Mouse (Mus musculus) cortical plate, adult 2 months (tissue): ENCODE data around the gene Acsl1. TPM values are rescaled to one million over a fixed set of nuclear protein-coding genes. Genes with fewer than 3 reads are reported as not detected.

Experiments
- H3K27ac ChIP-seq: fragments of 200-500 bp; 2 replicates; pipeline ENCODE4 v1.5.1; 2012; ENCODE audit warnings: low read length, control low read depth, inconsistent platforms; ENCODE audit not compliant: insufficient read depth
- H3K4me1 ChIP-seq: fragments of 200-500 bp; 2 replicates; pipeline ENCODE4 v1.6.1; 2011; ENCODE audit warnings: low read length; ENCODE audit not compliant: control insufficient read depth, insufficient read depth
- H3K4me3 ChIP-seq: fragments of 200-500 bp; 2 replicates; pipeline ENCODE4 v1.5.1; 2011; ENCODE audit warnings: mild to moderate bottlenecking, low read length, control low read depth; ENCODE audit not compliant: insufficient read depth
- CTCF ChIP-seq: fragments of 200-500 bp; IDR thresholded peaks from 2 replicates; pipeline ENCODE4 v1.5.1; 2011; ENCODE audit warnings: mild to moderate bottlenecking, control low read depth, low read length; ENCODE audit not compliant: insufficient read depth; ENCODE audit errors: extremely low read depth
- POLR2A ChIP-seq: fragments of 200-500 bp; IDR thresholded peaks from 2 replicates; pipeline ENCODE4 v1.6.1; 2011; ENCODE audit warnings: mild to moderate bottlenecking, low read length, control low read depth; ENCODE audit not compliant: insufficient read depth; ENCODE audit errors: extremely low read depth
- polyA plus RNA-seq: library from polyadenylated mRNA; depleted of rRNA; stranded (reverse); fragments of >200 nt; gene quantifications from 2 replicates; pipeline ENCODE4 v1.2.3, GENCODE M21; 2012

The Acsl1 gene
- polyA plus RNA-seq, 1 experiment: 49.4 TPM

- TF ChIP-seq POLR2A (no peak), CTCF (no peak)
- Histone ChIP-seq H3K27ac (no peak overlapping the region), H3K4me1 (peaks cover 3% of the 10 kb centered on the region), H3K4me3 (no peak overlapping the region)
These were observed 28.7 kb downstream of the Acsl1 start for GRCm38 (mm10) chr8:46499376-46500061.

- peak overlapping the region; percentile 2; the same call in 1 of the 2 replicates for H3K4me3 ChIP-seq
- no peak for TF ChIP-seq CTCF
- no peak for TF ChIP-seq POLR2A
- peaks cover 3% of the 10 kb centered on the region for H3K4me1 ChIP-seq
- no peak overlapping the region for H3K27ac ChIP-seq
These were observed 31.7 kb downstream of the Acsl1 start for GRCm38 (mm10) chr8:46502333-46503071.

DNA sequence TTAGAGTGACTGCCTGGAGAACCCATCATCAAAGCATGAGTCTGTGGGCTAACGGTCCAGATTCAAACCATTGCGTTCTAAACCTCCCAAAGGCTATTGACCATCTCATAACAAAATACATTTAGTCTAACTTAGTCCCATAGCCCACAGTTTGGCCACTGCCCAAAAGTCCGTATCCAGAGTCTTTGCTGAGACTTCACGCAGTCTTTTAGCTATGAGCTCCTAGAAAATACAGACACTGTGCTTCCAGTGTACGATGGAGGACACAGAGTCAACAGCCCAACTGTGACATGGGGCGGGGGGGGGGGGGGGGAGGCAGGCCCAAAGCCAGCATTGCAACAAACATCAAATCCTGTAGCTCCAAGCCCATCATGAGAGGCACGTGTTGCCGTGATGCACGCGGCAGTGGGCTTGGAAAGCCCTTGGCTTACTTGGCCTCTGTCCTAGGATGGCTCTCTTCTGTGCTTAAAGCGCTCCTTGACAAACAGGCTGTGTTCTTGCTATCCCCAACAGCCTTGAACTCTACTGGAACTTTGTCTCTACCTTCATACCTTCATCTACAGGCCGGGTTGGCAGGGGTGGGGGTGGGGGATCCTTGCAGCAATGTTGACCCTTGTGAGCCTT, 32.3 kb downstream of the Acsl1 start:
- peak overlapping the region; percentile 2; the same call in 1 of the 2 replicates for H3K4me3 ChIP-seq
- no peak for TF ChIP-seq CTCF
- TF ChIP-seq POLR2A: no peak
- H3K4me1 ChIP-seq: peaks cover 3% of the 10 kb centered on the region
- H3K27ac ChIP-seq: no peak overlapping the region

- Histone ChIP-seq H3K4me1 (peaks cover 3% of the 10 kb centered on the region), H3K4me3 (no peak overlapping the region), H3K27ac (no peak overlapping the region)
- TF ChIP-seq CTCF: no peak
- no peak for TF ChIP-seq POLR2A
These were observed 33.4 kb downstream of the Acsl1 start for GRCm38 (mm10) chr8:46504196-46504595.

DNA sequence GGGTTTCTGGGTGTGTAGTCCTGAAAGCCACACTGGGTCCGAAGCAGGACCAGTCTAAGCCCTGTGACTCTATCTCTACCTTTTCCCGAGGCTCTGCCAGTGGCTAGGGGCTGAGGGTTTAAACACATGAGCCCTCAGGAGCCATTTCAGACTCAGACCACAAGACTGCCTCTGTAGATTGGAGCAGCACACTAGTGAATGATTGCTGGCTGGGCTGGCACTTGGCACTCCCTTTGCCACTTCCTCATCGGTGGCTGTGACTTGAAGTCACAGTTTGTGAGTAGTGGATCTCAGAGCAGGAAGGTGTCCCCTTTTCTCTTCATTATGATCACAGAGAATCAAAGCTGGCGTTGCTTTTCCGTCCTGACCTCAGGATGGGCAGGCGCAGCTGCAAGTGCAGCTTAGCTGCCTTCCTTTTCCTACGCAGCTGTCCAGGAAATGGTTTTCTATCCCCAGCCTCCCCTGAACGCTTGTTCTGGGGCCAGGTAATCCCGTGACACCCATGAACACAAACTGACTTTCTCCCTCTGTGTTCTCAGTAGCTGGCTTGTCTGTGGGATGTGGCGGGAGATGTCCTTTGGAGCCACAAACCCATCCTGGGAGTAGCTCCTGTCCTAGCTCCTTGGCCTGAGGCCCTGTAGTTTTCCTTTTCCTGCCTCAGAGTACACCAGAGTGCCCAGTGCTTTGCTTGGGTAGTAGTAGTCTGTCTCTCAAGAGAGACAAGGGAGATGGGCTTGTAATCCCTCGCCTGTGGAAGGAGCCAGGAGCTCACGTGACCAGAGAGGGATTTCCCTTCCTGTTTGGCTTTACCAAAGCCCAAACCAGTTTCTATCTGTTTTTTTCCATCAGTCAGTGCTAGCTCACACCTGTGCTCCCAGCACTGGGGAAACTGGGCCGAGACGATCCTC, 37.9 kb downstream of the Acsl1 start:
- no peak for TF ChIP-seq POLR2A
- no peaks in the 10 kb centered on the region; the same call in 1 of the 2 replicates for H3K4me1 ChIP-seq
- H3K4me3 ChIP-seq: no peak overlapping the region
- no peak overlapping the region for H3K27ac ChIP-seq

GRCm38 (mm10) chr8:46509474-46509873, 38.6 kb downstream of the Acsl1 start:
- H3K4me3 ChIP-seq: no peak overlapping the region
- no peak for TF ChIP-seq POLR2A
- TF ChIP-seq CTCF: no peak
- no peak overlapping the region for H3K27ac ChIP-seq
- no peaks in the 10 kb centered on the region; the same call in 1 of the 2 replicates for H3K4me1 ChIP-seq

- Histone ChIP-seq H3K27ac (no peak overlapping the region), H3K4me3 (no peak overlapping the region), H3K4me1 (no peaks in the 10 kb centered on the region; the same call in 1 of the 2 replicates)
- no peak for TF ChIP-seq CTCF
- TF ChIP-seq POLR2A: no peak
These were observed 40.5 kb downstream of the Acsl1 start for GRCm38 (mm10) chr8:46511336-46511735.

DNA sequence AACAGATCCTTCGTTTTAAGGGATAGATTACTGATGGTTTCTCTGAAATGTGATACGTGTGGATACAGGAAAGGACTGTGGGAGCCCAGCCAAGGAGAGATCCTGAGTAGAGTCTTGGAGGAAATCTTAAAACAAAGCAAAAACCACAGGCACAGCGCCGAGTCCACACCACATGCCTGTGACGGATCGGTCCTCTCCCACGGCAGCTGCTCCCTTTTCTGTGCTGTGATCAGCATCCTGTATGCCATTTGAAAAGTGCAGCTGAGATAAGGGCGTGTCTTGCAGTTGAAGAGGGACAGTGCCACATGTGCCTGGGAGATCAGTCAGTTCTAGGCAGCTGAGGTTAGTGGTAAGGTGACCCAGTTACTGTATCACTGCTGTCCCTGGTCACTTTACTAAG, 41.7 kb downstream of the Acsl1 start:
- Histone ChIP-seq H3K4me3 (no peak overlapping the region), H3K4me1 (no peaks in the 10 kb centered on the region; the same call in 1 of the 2 replicates), H3K27ac (no peak overlapping the region)
- no peak for TF ChIP-seq POLR2A
- TF ChIP-seq CTCF: no peak

- no peak overlapping the region for H3K27ac ChIP-seq
- H3K4me3 ChIP-seq: no peak overlapping the region
- H3K4me1 ChIP-seq: no peaks in the 10 kb centered on the region; the same call in 1 of the 2 replicates
- TF ChIP-seq CTCF: no peak
- TF ChIP-seq POLR2A: no peak
These were observed 43.2 kb downstream of the Acsl1 start for GRCm38 (mm10) chr8:46514027-46514426.
